ENCODE assay signal across 25 mouse cellular contexts in genomic region chr19:11788876-11789275, GRCm38 (mm10). TPM values are rescaled to one million over a fixed set of nuclear protein-coding genes. Genes with fewer than 3 reads are reported as not detected.
DNase-seq lines count a peak whose midpoint lies in the region; ATAC-seq and TF ChIP-seq lines count a peak whose summit lies in the region.
"Had no signal": no experiment of that assay in that cellular context is flagged by ENCODE, and none has a peak within 500 bp of the region (broad histone marks: within the 10 kb centered on the region; RNA-seq: fewer than 3 reads in every experiment).

No protein-coding gene starts in this region.

- WGBS in kidney, embryonic 15.5 days = 44% methylated on average over 6 of the region's 6 CpGs
- 29% methylated on average over 6 of the region's 6 CpGs for WGBS in kidney, postnatal 0 days

- H3K36me3 ChIP-seq in kidney, embryonic 15.5 days = peaks cover 25% of the 10 kb centered on the region
- H3K36me3 ChIP-seq in kidney, postnatal 0 days (ENCODE audit: insufficient read depth, low read length) = 0 out of 2 replicates have a peak, but pooled peaks cover 10% of the 10 kb centered on the region
- H3K36me3 ChIP-seq: embryonic facial prominence, embryonic 13.5 days; embryonic facial prominence, embryonic 15.5 days; forebrain, embryonic 10.5 days; forebrain, embryonic 12.5 days had no signal

- no peaks in the 10 kb centered on the region for H3K27me3 ChIP-seq in kidney, embryonic 15.5 days
- no peaks in the 10 kb centered on the region for H3K27me3 ChIP-seq in kidney, postnatal 0 days (ENCODE audit: insufficient read depth, low read length)
- H3K27me3 ChIP-seq: embryonic facial prominence, embryonic 13.5 days; embryonic facial prominence, embryonic 15.5 days; forebrain, embryonic 12.5 days had no signal

- no peak for DNase-seq in kidney, postnatal 10 days
- peak; percentile 86 for DNase-seq in kidney, postnatal 0 days (ENCODE audit: low spot score)
- no peak for DNase-seq in kidney, adult 8-10 months
- peak; percentile 14 to 21 for DNase-seq in kidney, postnatal 4 days
- no peak for DNase-seq in kidney, postnatal 25 days
- DNase-seq: adrenal gland, adult 2 months; adrenal gland, postnatal 10 days; adrenal gland, postnatal 25 days; cerebellum, adult 11 months; cerebellum, adult 18-20 months; cerebellum, adult 8-10 months; cerebellum, adult 9-11 months; cerebellum, postnatal 14 days; cerebellum, postnatal 36 days; embryo, embryonic 11 days had no signal

- no peaks in the 10 kb centered on the region for H3K9me3 ChIP-seq in kidney, embryonic 15.5 days (replicated peaks)
- no peaks in the 10 kb centered on the region for H3K9me3 ChIP-seq in kidney, postnatal 0 days (replicated peaks; ENCODE audit: low read length)
- H3K9me3 ChIP-seq: embryonic facial prominence, embryonic 13.5 days; embryonic facial prominence, embryonic 15.5 days; forebrain, embryonic 10.5 days; forebrain, embryonic 12.5 days had no signal

- no peak for TF ChIP-seq CTCF in kidney, postnatal 0 days (IDR thresholded peaks at IDR 0.05; ENCODE audit: low read depth)

- H3K27ac ChIP-seq in kidney, embryonic 15.5 days = peak overlapping the region; percentile 59; the same call in 1 of the 2 replicates
- 0 out of 2 replicates have a peak overlapping the region, but pooled peaks have one; percentile 6 for H3K27ac ChIP-seq in kidney, postnatal 0 days
- H3K27ac ChIP-seq: embryonic facial prominence, embryonic 13.5 days; embryonic facial prominence, embryonic 15.5 days; forebrain, embryonic 10.5 days; forebrain, embryonic 12.5 days had no signal

- peak; percentile 75; the same call in 1 of the 2 replicates for ATAC-seq in kidney, embryonic 15.5 days (replicated peaks; ENCODE audit: low FRiP score)
- no peak for ATAC-seq in kidney, postnatal 0 days (replicated peaks; ENCODE audit: low FRiP score, low read depth)
- ATAC-seq: forebrain, embryonic 14.5 days had no signal

- no peak overlapping the region for H3K4me3 ChIP-seq in kidney, embryonic 15.5 days (replicated peaks)
- H3K4me3 ChIP-seq in kidney, postnatal 0 days (replicated peaks; ENCODE audit: low read depth, low read length) = no peak overlapping the region
- H3K4me3 ChIP-seq: embryonic facial prominence, embryonic 13.5 days; embryonic facial prominence, embryonic 15.5 days; erythroblast, embryonic 14.5 days; forebrain, embryonic 10.5 days; forebrain, embryonic 12.5 days had no signal

- H3K9ac ChIP-seq in kidney, embryonic 15.5 days = no peak overlapping the region
- no peak overlapping the region for H3K9ac ChIP-seq in kidney, postnatal 0 days (ENCODE audit: low read depth, low read length)
- H3K9ac ChIP-seq: embryonic facial prominence, embryonic 13.5 days; embryonic facial prominence, embryonic 15.5 days; forebrain, embryonic 12.5 days had no signal

- H3K4me1 ChIP-seq in kidney, embryonic 15.5 days = 0 out of 2 replicates have a peak, but pooled peaks cover 5% of the 10 kb centered on the region
- no peaks in the 10 kb centered on the region; the same call in 1 of the 2 replicates for H3K4me1 ChIP-seq in kidney, postnatal 0 days (replicated peaks; ENCODE audit: insufficient read depth, low read length)
- H3K4me1 ChIP-seq: embryonic facial prominence, embryonic 13.5 days; embryonic facial prominence, embryonic 15.5 days; forebrain, embryonic 10.5 days; forebrain, embryonic 12.5 days had no signal

- no peak overlapping the region for H3K4me2 ChIP-seq in kidney, embryonic 15.5 days
- H3K4me2 ChIP-seq in kidney, postnatal 0 days (ENCODE audit: low read length) = no peak overlapping the region
- H3K4me2 ChIP-seq: embryonic facial prominence, embryonic 13.5 days; embryonic facial prominence, embryonic 15.5 days; forebrain, embryonic 12.5 days had no signal

RNA-seq across cellular contexts. Expression of gene Mrpl16, which starts 18.7 kb away (rescaled TPM):
- polyA plus RNA-seq in kidney, embryonic 15.5 days (2015; fragmentation: Nextera tagmentation; extraction: Ambion mirVana) = 52.2 and 52.6 TPM in 2 replicates
- polyA plus RNA-seq in kidney, postnatal 0 days (2015; fragmentation: Nextera tagmentation; extraction: Ambion mirVana) = 66.7 and 69.8 TPM in 2 replicates

RNA-seq across cellular contexts. Expression of gene Stx3, which starts 30.3 kb away (rescaled TPM):
- 20.4 TPM in 2 replicates for polyA plus RNA-seq in kidney, embryonic 15.5 days (2015; fragmentation: Nextera tagmentation; extraction: Ambion mirVana)
- polyA plus RNA-seq in kidney, postnatal 0 days (2015; fragmentation: Nextera tagmentation; extraction: Ambion mirVana) = 42.5 and 46.1 TPM in 2 replicates
- polyA plus RNA-seq: erythroblast, embryonic 14.5 days had no signal

RNA-seq across cellular contexts. Expression of gene Gif, which starts 41.5 kb away (rescaled TPM):
- not detected in 2 replicates for polyA plus RNA-seq in kidney, embryonic 15.5 days (2015; fragmentation: Nextera tagmentation; extraction: Ambion mirVana)
- polyA plus RNA-seq in kidney, postnatal 0 days (2015; fragmentation: Nextera tagmentation; extraction: Ambion mirVana) = not detected in 2 replicates
- polyA plus RNA-seq: adrenal gland, adult 2 months; brain, embryonic 14.5 days; C2C12; embryonic facial prominence, embryonic 11.5 days; embryonic facial prominence, embryonic 13.5 days; embryonic facial prominence, embryonic 15.5 days; erythroblast, embryonic 14.5 days; forebrain, embryonic 10.5 days; forebrain, embryonic 12.5 days; forebrain, embryonic 14.5 days had no signal

RNA-seq across cellular contexts. Expression of gene Olfr1417, which starts 50.1 kb away (rescaled TPM):
- polyA plus RNA-seq in kidney, embryonic 15.5 days (2015; fragmentation: Nextera tagmentation; extraction: Ambion mirVana) = not detected in 2 replicates
- polyA plus RNA-seq in kidney, postnatal 0 days (2015; fragmentation: Nextera tagmentation; extraction: Ambion mirVana) = 0.14 TPM in 1 of 2 replicates, not detected in the other
- polyA plus RNA-seq: adrenal gland, adult 2 months; C2C12; embryonic facial prominence, embryonic 11.5 days; embryonic facial prominence, embryonic 13.5 days; embryonic facial prominence, embryonic 15.5 days; erythroblast, embryonic 14.5 days; forebrain, embryonic 12.5 days; forebrain, embryonic 14.5 days had no signal

Comparison
In these comparisons a context has a peak if more than half of its experiments do, and no peak if none do; other contexts are left out.
1. DNase-seq: peak in kidney, postnatal 0 days (single experiment) and kidney, postnatal 4 days (2 of 2); none in kidney, postnatal 10 days (single experiment), kidney, adult 8-10 months (0 of 2) and kidney, postnatal 25 days (0 of 2).